Mouse (Mus musculus): ENCODE results near the gene Hs6st3.

DNA sequence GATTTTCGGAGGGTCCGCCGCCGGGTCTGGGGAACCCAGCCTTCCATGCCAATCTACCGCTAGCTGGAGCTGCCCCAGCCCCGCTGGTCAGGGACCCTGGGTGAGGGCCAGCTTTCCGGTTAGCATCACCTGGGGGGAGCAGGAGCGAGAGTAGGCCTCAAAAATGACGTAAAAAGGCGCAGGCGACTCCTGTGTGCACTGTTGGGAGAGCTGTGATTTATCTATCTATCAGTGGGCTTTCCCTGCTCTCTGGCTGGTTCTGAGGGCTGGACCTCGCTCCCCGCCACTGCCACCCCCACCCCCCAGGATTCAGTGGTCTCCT lies 38.6 kb upstream of the Hs6st3 start:
- TF ChIP-seq CTCF (conservative IDR thresholded peaks at IDR 0.05; ENCODE audit: low read length) (no peak), POU5F1 (IDR thresholded peaks at IDR 0.05; ENCODE audit: borderline replicate concordance, low read length) (no peak)
